Mouse (Mus musculus) forelimb bud, embryonic 11.5 days (tissue): ENCODE data around the gene Hist2h3b.
A peak's percentile ranks its signal among the peaks of the same experiment; 100 is the strongest.
"Not testable (repeated sequence)": the region's sequence is repeated elsewhere in the genome, so short reads cannot be mapped to it uniquely, and the experiment has no call there.

ENCODE experiments used
- DNase-seq: peaks from one replicate; pipeline ENCODE4 v3.0.0-alpha.2; 2012; ENCODE audit warnings: low read depth, low spot score

The Hist2h3b gene

DNA sequence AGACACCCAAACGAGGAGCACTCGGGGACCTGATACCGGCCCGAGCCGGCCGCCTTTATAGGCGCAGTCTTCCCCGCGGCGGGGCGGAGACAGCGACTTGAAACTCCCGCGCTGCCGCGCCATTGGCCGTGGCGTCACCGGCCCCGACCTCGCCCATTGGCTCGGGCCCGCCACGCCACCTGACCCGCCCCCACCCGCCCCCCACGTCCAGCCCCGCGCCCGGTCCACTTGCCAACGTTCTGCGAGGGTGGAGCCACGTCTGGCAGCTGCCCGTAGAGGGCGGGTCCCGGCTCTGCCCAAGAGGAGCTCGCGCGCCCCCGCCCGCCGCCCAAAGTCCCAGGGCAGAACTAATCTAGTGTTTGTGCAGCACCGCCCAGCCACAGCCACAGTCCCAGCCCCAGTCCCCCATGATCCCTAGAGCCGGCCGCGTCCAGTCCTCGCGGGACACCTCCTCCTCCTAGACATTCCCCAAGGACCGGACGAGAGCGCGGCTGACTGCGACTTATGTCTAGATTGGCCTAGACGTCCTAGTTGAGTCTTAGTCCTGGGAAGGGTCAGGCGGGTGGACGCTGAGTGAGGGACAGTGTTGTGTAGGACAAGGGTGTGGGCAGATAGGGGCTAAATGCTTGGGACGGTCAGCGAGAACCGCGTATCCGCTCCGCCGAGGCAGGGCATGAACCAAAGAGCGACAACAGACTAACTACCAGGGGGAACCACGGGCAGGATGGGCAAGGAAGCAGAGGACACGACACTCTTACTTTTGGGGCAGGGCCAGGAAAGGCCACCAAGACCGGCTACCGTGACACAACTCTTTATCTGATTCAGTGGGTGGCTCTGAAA is 29.3 kb upstream of the Hist2h3b start, which contains the start of gene Hist2h3c2:
Hist2h3c2 (minus strand) TSS at position 174 of the 840 bp plus-strand sequence.
- not testable (repeated sequence) for DNase-seq

DNA sequence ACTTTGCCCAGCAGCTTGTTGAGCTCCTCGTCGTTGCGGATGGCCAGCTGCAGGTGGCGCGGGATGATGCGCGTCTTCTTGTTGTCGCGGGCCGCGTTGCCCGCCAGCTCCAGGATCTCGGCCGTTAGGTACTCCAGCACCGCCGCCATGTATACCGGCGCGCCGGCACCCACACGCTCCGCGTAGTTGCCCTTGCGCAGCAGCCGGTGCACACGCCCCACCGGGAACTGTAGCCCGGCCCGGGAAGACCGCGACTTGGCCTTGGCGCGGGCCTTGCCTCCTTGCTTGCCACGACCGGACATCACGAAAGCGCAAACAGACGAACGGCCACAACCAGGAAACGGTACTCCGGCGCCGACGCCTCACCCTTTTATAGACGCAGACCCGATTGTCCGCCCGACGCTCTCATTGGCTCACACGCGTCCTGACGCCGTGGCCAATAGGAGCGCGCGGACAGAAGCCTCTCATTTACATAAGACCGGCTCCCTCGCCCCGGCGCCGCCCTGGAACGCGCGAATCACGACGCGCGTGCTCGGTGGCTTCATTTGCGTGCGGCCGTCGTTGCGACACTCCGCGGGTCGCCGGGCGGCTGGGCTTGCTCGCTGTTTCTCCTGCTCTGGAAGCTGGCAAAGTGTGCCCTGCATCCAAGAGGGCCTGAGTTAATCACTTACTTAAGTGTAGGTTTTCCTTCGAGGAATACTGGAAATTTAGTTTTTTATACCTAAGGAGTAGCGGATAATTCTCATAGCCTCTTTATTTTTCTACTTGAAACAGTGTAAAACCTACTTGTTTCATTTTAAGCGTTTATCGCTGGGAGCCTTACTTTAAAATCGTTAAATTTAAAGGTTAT is 28.3 kb upstream of the Hist2h3b start, which contains the start of gene Hist2h2aa2:
Hist2h2aa2 (minus strand) TSS at position 328 of the 850 bp plus-strand sequence.
- DNase-seq = peak; percentile 57

DNA sequence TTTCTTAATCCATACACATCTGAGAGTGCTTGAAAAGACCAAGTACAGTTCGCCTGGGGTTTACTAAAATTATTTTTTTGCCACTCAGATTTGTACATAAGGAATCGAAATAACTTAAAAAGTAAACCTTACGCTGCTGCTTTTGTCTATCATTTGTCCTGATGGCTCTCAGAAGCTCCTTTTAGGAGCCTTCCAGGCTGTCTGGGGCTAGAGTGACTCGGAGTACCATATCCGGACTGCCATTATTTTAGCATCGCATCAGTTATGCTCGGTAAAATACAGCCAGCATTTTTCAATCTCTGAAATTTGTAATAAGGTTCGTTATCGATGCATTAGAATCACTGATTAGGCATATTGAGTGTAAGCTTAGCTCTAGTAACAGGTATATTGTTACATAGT is 27.7 kb upstream of the Hist2h3b start:
- DNase-seq = no peak

DNA sequence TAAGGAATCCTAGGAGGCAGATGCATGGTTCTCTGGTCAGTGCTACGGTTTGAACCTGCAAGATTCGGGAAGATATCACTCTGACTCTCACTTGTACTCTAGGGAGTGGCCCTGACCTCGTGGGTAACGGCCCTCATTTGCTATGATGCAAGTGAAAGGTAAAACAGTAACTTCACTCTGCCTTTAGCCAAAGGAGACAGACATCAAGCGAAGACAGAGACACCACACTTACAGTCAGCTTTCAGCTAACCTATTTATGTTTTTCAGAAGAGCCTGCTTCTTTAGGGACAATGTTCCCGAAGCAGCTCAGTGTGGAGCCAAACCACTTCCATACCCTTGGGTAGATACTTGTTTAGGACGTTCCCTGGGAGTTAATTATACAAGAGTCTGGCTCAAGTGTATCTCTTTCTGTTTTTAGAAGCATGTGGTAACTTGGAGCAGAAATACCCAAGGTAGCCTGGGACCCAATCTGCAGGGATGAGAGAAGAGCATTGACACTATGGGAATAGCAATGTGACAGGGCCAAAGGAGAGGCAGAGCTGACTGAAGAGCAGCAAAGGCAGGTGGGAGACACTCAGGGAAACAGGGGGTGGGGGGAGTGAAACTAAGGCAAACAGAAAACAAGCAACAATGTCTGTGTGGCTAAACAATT is 24.4 kb upstream of the Hist2h3b start:
- no peak for DNase-seq

DNA sequence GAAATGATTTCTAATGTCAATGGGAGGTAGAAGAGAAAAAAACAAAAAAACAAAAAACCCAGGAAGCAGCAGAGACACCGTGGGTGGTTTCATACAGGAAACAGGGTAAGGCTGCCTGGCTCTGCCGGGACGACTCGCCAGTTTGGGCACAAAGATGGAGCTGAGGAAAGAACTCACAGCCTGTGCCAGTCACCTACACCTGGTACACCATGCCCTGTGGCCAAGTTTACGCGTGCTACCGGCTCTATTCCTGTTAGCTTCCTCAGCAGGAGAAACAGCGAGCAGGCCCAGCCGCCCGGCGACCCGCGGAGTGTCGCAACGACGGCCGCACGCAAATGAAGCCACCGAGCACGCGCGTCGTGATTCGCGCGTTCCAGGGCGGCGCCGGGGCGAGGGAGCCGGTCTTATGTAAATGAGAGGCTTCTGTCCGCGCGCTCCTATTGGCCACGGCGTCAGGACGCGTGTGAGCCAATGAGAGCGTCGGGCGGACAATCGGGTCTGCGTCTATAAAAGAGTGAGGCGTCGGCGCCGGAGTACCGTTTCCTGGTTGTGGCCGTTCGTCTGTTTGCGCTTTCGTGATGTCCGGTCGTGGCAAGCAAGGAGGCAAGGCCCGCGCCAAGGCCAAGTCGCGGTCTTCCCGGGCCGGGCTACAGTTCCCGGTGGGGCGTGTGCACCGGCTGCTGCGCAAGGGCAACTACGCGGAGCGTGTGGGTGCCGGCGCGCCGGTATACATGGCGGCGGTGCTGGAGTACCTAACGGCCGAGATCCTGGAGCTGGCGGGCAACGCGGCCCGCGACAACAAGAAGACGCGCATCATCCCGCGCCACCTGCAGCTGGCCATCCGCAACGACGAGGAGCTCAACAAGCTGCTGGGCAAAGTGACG is 23.2 kb upstream of the Hist2h3b start, which contains the start of gene Hist2h2aa1:
Hist2h2aa1 (plus strand) TSS at position 495 of the 884 bp plus-strand sequence.
- DNase-seq = peak; percentile 76

DNA sequence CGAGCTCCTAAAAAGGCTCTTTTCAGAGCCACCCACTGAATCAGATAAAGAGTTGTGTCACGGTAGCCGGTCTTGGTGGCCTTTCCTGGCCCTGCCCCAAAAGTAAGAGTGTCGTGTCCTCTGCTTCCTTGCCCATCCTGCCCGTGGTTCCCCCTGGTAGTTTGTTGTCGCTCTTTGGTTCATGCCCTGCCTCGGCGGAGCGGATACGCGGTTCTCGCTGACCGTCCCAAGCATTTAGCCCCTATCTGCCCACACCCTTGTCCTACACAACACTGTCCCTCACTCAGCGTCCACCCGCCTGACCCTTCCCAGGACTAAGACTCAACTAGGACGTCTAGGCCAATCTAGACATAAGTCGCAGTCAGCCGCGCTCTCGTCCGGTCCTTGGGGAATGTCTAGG is 22.4 kb upstream of the Hist2h3b start:
- not testable (repeated sequence) for DNase-seq

DNA sequence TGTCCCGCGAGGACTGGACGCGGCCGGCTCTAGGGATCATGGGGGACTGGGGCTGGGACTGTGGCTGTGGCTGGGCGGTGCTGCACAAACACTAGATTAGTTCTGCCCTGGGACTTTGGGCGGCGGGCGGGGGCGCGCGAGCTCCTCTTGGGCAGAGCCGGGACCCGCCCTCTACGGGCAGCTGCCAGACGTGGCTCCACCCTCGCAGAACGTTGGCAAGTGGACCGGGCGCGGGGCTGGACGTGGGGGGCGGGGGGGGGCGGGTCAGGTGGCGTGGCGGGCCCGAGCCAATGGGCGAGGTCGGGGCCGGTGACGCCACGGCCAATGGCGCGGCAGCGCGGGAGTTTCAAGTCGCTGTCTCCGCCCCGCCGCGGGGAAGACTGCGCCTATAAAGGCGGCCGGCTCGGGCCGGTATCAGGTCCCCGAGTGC is 22.0 kb upstream of the Hist2h3b start, which contains the start of gene Hist2h3c1:
Hist2h3c1 (plus strand) TSS at position 259 of the 430 bp plus-strand sequence.
- DNase-seq = not testable (repeated sequence)

DNA sequence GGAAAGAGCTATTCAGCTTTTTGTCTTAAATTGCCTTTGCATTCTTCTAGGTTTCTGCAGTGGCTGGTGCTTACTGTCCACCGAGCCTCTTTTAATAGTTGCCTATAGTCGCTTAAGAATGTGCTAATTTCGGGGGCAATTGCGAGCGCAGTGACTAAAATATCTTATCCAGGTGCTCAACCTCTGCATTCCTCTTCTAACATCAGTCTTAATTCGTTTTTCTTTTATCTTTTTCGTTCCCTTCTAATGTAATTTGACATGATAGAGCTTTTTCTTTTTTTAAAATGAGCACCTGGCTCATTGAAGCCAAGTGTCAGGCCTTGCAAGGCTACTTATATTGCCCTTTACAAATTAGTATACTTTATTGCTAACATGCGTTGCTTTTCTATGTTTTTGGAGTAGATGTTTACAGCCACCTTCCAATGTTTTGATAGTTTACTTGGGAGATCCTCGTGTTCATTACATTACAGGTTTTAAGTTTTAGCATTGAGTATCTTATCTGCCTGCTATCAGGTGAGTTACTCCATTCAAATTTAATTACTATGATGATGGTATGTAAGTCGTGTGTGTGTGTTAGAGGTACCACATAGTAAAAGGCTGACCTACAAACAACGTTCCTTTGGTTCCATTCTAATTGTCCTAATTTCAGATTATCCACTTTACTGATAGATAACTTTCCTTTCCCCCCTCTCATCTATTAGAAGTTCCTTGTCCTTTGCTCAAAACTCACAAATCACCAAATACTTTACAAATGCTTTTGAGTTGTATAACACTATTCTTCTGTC is 20.9 kb upstream of the Hist2h3b start:
- no peak for DNase-seq

DNA sequence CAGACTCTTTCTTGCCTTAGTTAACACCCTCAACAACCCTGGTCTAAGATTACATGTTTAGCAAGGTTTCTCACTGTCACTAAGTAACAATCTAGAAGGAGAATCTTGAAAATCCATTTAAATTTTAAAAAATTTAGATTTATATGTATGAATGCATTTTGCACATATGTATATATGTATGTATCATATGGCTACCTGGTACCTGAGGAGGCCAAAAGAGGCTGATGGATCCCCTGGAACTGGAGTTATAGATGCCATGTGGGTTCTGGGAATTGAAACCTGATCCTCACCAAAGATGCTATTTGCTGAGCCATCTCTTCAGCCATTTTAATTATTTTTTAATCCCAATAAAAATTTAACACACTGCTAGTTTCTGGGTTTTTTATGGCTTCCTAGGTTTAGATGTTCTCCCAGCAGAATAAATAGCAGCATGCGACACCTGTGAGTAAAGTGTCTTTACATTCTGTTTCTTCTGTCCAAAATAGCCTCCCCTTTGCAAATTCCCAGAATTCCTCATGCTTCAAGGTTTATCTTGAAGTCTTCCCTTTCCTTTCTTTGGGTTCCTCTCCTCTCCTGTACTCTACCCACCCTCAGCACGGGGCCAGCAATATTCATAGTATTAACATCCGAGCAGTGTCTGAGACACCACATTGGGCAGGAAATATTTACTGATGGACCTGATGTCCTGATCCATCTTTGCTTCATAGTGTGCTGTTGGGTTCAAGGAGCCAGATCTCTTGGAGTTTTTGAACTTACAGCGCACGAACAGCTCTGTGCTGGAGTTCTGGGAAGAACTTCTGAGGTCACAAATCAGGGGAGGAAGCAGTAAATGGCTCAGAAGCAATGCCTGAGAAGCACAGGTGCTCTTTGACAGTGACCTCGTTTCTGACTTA is 20.1 kb upstream of the Hist2h3b start:
- no peak for DNase-seq

DNA sequence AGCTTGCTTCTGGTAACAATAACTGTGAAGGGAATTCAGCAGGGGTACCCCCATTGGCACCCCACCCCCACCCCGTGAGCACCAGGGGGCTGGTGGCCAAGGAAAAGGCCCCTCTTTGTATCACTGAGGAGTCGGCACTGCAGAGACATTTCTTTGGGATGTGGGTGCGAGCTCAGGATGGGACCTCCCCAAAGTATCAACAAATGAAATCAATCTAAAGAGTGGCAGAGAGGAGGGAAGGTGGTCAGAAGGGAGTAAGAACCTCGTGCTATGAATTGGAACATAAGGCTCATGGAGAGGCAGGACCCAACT is 19.5 kb upstream of the Hist2h3b start:
- no peak for DNase-seq

DNA sequence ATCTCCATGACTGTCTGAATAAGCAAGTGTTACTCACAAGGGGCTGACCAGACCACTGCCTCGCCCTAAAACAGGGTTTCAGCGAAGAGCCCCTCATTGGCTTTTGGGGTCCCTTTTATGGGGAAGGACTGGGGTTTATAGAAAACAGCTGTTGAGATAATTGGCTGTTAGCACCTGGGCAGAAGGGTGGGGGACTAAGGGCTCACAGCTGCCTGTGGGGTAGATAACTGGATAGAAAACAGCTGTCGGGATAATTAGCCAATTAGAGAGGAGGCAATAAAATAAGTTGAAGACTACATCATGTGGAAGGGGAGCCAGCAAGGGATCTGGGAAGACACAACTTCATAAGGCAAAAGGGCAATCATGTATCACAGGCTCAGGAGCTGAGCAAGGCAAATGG is 17.6 kb upstream of the Hist2h3b start:
- DNase-seq = peak; percentile 64

DNA sequence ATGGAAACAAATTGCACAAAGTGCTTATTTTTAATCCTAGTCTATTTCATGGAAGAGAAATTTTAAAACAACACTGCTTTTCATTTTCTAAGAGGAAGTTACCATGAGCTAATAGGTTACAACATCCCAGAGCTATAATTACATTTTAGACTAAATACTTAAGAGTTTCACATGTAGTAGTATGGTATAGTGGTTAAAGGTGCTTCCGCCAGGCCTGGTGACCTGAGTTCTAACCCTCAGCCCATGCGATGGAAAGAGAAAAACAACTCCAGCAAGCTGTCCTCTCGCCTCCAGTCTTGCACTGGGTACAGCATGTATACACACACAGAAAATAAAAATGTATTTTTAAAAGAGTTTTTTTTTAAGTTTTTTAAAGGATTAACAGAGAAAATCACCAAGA is 16.7 kb upstream of the Hist2h3b start:
- DNase-seq = no peak

DNA sequence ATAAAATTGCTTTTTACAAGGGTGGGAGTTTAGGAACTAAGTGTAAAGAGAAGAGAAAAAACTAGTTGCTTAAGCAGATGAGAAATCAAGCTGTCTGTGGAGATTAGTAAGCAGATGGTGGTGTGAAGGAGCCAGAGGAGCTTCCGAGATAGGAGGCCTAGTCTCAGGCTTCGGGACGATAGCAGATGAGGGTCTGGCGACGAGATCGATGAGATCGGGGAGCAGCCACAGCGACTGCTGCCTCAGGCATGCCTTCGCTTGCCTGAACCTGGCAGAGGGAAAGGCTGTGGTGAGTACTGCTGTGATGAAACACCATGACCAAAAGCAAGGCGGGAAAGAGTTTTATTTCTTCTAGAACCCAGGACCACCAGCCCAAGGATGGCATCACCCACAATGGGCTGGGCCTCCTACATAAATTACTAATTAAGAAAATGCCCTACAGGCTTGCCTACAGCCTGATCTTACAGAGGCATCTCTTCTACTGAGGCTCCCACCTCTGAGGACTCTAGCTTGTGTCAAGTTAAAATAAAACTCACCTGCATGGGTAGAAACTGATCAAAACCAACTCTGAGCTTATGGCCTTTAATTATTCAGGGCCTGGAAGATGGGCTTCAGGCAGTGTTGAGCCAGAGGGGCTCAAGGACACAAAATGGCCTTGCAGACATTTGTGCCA is 13.6 kb upstream of the Hist2h3b start:
- peak; percentile 52 for DNase-seq

DNA sequence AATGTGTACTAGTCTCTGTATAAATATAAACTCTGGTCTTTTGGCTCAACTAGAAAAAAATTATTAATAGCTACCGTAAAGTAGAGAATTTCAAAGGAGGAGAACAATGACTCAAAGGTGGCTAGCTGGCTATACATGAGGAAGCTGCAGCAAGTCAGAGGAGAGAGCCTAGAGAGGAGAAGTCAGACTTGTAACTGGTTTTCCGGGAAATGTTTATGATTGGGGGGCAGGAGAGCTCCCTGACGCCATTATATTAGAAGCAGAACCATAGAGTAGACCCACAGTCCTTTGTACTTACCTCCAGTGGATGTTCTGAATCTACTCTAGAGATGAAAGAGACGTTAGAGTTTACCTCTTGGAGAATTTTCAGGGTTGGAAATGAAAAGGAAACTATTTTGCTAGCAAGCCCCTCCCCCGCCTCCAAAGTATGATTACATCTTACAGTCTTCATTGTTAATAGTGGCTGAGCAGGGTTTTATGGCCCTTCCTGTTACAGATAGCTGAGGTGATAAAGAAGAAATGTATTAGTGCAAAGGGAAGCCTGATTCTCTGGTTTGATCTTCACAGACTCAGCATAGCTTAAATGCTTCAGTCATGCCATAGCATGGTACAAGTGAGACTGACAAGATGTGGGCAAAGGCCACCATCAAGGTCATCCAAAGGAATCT is 12.4 kb upstream of the Hist2h3b start:
- no peak for DNase-seq

DNA sequence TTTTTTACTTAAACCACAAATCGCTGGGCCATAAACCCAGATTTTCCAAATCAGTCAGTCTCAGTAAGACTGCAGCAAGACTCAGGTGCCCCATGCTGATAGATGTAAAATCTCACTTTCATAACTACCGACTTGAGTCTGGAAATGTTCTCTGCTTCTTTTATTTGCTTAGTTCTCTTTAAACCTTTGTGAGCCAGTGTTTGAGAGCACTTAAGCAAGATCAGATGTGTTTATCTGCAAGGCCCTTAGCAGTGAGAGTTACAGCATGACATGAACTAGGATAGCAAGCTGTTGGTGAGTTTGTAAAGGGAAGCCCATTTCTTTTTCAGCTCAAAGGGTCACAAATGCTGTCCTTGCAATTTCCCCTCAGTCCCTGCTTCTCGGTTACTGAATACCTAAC is 11.3 kb upstream of the Hist2h3b start:
- DNase-seq = no peak

DNA sequence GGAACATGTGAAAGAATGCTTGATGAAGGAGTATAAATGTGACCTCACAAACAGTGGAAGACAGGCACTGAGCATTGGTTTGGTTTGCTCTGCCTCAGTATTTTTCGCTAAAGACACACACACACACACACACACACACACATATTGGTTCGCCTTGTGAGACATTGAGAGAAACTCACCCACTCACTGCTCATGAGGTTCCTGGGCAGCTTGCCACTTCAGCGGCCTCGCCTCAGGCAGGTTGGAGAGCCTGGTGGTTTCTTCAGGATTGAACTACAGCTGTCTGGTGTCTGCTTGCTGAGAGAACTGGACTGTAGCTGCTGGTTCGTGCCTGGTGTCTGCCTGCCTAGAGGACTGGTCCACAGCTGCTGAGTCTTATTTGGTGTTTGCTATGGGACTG is 8.2 kb upstream of the Hist2h3b start:
- no peak for DNase-seq

DNA sequence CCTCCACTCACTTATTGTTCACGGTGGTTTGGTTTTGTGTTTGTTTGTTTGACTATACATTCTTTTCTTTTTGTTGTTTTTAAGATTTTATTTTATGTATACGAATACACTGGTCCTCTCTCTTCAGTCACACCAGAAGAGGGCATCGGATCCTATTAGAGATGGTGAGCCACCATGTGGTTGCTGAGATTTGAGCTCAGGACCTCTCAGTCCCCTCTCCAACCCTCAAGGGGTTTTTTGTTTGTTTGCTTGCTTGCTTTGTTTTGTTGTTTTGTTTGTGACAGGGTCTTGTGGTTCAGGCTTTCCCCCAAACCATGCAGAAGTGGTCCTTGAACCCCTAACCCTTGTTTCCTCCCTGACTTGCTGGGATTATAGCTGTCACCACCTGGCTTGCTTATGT is 6.8 kb upstream of the Hist2h3b start:
- no peak for DNase-seq
